Mouse (Mus musculus) lung, postnatal 0 days (tissue): ENCODE results near the gene Gm10097.

Experiments used
- CTCF ChIP-seq: IDR thresholded peaks from 2 replicates; pipeline ENCODE4 v1.5.1; 2016; ENCODE audit warnings: antibody characterized with exemption, mild to moderate bottlenecking
- EP300 ChIP-seq: IDR thresholded peaks from 2 replicates; pipeline ENCODE4 v1.6.1; 2016; ENCODE audit warnings: antibody characterized with exemption, mild to moderate bottlenecking, control low read depth

DNA sequence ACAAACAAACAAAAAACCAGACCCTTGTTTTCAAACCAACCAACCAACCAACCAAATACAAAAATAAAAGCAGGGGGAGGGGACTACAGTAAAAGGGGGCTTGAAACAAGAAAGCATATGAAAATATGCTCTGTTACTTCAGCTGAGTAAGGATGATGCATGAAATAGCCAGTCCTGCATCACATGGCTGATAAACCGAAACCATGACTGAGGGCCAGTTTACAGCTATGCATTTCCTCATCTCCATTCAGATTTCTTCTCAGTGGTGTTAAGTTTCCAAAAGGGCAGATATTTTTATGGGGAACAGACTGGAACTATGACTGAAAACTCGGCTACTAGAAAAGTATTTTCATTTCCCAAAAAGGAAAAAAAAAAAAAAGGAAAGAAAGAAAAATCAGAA, 39.8 kb upstream of the Gm10097 start:
- TF ChIP-seq CTCF: no peak
- TF ChIP-seq EP300: no peak
